Mouse (Mus musculus) embryonic facial prominence, embryonic 14.5 days (tissue): ENCODE measurements around the gene Atxn1. TPM values are rescaled to one million over a fixed set of nuclear protein-coding genes. Genes with fewer than 3 reads are reported as not detected.

Source experiments
- ATAC-seq: fragments of 200-750 bp; cut with Nextera tagmentation; 2 replicates; pipeline ENCODE4 v1.8.0; 2017; ENCODE audit warnings: low read depth, moderate number of reproducible peaks, moderate TSS enrichment
- DNase-seq: peaks from one replicate; pipeline ENCODE4 v3.0.0-alpha.2; 2015; ENCODE audit warnings: low spot score
- H3K27ac ChIP-seq: fragments of 300-500 bp; sonication (generic); replicated peaks from 2 replicates; pipeline ENCODE4 v1.5.1; 2014; ENCODE audit warnings: low read depth, mild to moderate bottlenecking, low read length, moderate library complexity
- H3K27me3 ChIP-seq: fragments of 300-500 bp; sonication (generic); replicated peaks from 2 replicates; pipeline ENCODE4 v1.6.1; 2014; ENCODE audit warnings: low read length; ENCODE audit not compliant: control insufficient read depth, insufficient read depth
- H3K36me3 ChIP-seq: fragments of 300-500 bp; sonication (generic); 2 replicates; pipeline ENCODE4 v1.6.1; 2014; ENCODE audit warnings: low read length, mixed read lengths; ENCODE audit not compliant: control insufficient read depth, insufficient read depth
- H3K4me1 ChIP-seq: fragments of 300-500 bp; sonication (generic); 2 replicates; pipeline ENCODE4 v1.6.1; 2014; ENCODE audit warnings: antibody characterized with exemption, low read length; ENCODE audit not compliant: control insufficient read depth, insufficient read depth
- H3K4me2 ChIP-seq: fragments of 300-500 bp; sonication (generic); 2 replicates; pipeline ENCODE4 v1.6.1; 2014; ENCODE audit warnings: low read depth, mild to moderate bottlenecking, low read length, moderate library complexity, mixed read lengths
- H3K4me3 ChIP-seq: fragments of 300-500 bp; sonication (generic); 2 replicates; pipeline ENCODE4 v1.5.1; 2014; ENCODE audit warnings: low read depth, mild to moderate bottlenecking, low read length
- H3K9ac ChIP-seq: fragments of 300-500 bp; sonication (generic); 2 replicates; pipeline ENCODE4 v1.6.1; 2014; ENCODE audit warnings: low read depth, mild to moderate bottlenecking, low read length, moderate library complexity, mixed read lengths
- H3K9me3 ChIP-seq: fragments of 300-500 bp; sonication (generic); 2 replicates; pipeline ENCODE4 v1.6.1; 2016; ENCODE audit warnings: low read length; ENCODE audit not compliant: control insufficient read depth
- WGBS: fragments of 180-500 bp; shearing (Covaris S2); extraction: QIAGEN DNeasy Blood & Tissue Kit; methylation state at CpG from one replicate; pipeline ENCODE4 v1.1.7; 2014; 5-methylcytosine and 5-hydroxymethylcytosine counted together
- polyA plus RNA-seq: library from polyadenylated mRNA; unstranded; fragments of >200 nt; fragmentation: Nextera tagmentation; extraction: Ambion mirVana; gene quantifications from 2 replicates; pipeline ENCODE4 v1.2.1, GENCODE M21; 2014

Gene Atxn1
- polyA plus RNA-seq, 1 experiment from 2014 or later = 3.6 TPM

- no peak overlapping the region for H3K4me2 ChIP-seq
- ATAC-seq = no peak
- WGBS = 51% methylated on average over 10 of the region's 10 CpGs
These were observed 58.2 kb downstream of the Atxn1 start for GRCm38 (mm10) chr13:45906438-45907166.

DNA sequence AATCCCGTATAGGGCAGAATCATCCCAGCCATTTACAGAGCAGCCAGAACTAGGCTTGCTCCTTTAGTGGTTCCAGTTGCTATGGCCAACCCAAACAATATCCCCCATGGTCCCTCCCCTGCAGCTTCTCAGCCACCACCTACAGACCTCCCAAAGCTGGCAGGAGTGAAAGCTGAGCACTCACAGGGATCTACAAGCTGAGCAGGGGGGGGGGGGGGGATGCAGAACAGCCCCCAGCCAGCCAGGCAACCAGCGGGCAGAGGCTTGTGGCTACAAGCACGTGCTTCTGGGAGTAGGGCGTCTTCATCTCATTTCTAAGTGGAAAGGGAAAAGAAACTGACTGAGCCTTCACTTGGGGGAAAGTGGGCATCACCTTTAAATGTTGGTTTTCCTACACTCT, 59.9 kb downstream of the Atxn1 start:
- no peaks in the 10 kb centered on the region for H3K27me3 ChIP-seq
- H3K4me2 ChIP-seq = no peak overlapping the region
- H3K36me3 ChIP-seq = no peaks in the 10 kb centered on the region
- H3K9ac ChIP-seq = no peak overlapping the region
- DNase-seq = peak; percentile 61
- peaks cover 23% of the 10 kb centered on the region for H3K4me1 ChIP-seq
- WGBS = 41% methylated on average over 4 of the region's 4 CpGs
- H3K27ac ChIP-seq = no peak overlapping the region
- no peak overlapping the region for H3K4me3 ChIP-seq
- H3K9me3 ChIP-seq = no peaks in the 10 kb centered on the region
- peak; percentile 71; the same call in 1 of the 2 replicates for ATAC-seq

More at GRCm38 (mm10) chr13:45906438-45907166, 58.2 kb downstream of the Atxn1 start:
- DNase-seq = no peak
- Histone ChIP-seq H3K9me3 (no peaks in the 10 kb centered on the region), H3K36me3 (no peaks in the 10 kb centered on the region), H3K4me1 (peaks cover 23% of the 10 kb centered on the region), H3K9ac (no peak overlapping the region), H3K27me3 (no peaks in the 10 kb centered on the region), H3K27ac (no peak overlapping the region), H3K4me3 (no peak overlapping the region)

DNA sequence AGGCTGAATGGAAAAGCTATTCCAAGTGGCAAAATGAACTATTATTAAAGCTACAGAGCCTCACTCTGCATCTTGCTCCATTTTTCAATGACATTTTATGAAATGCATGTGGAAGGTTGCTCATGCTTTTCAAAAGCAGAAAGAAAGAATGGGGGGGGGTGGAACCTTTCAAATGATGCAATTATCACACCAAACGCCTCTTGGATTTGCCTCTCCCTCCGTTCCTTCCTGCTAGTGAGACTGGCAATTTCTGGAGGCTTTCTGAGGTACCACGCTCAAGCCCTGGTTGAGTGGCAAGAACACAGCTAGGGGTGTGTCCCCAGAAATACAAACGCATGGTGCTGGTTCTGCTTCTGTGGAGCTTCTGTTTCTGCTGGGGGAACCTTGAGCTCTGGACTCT, 60.4 kb downstream of the Atxn1 start:
- no peak for ATAC-seq
- H3K4me3 ChIP-seq = no peak overlapping the region
- H3K36me3 ChIP-seq = no peaks in the 10 kb centered on the region
- WGBS = 68% methylated on average over 4 of the region's 4 CpGs
- no peak overlapping the region for H3K4me2 ChIP-seq
- H3K9ac ChIP-seq = no peak overlapping the region
- no peaks in the 10 kb centered on the region for H3K27me3 ChIP-seq
- H3K27ac ChIP-seq = no peak overlapping the region
- H3K9me3 ChIP-seq = no peaks in the 10 kb centered on the region
- no peak for DNase-seq
- peaks cover 23% of the 10 kb centered on the region for H3K4me1 ChIP-seq

GRCm38 (mm10) chr13:45903519-45904274, 61.1 kb downstream of the Atxn1 start:
- Histone ChIP-seq H3K27me3 (no peaks in the 10 kb centered on the region), H3K9me3 (no peaks in the 10 kb centered on the region)

DNA sequence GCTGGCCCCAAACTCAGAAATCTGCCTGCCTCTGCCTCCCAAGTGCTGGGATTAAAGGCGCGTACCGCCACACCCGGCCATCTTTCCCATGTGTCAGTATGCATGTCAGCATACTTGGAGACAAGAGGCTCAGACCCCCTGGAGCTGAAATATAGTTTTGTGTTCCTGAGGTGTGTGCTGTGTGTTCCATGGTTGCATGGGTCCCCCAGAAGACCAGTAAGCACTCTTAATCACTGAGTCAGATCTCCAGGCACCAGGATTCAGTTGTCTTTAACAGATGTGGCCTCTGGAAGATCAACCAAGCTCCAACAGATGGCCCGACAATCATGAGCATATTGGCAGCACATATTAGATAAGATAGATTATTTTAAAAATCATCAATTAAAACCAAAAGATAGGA, 62.4 kb downstream of the Atxn1 start:
- Histone ChIP-seq H3K36me3 (no peaks in the 10 kb centered on the region), H3K9me3 (no peaks in the 10 kb centered on the region), H3K4me1 (peaks cover 28% of the 10 kb centered on the region), H3K4me2 (no peak overlapping the region), H3K27ac (no peak overlapping the region), H3K9ac (no peak overlapping the region), H3K4me3 (no peak overlapping the region), H3K27me3 (no peaks in the 10 kb centered on the region)
- 96% methylated on average over 5 of the region's 5 CpGs for WGBS
- no peak for DNase-seq
- no peak for ATAC-seq

More at GRCm38 (mm10) chr13:45903519-45904274, 61.1 kb downstream of the Atxn1 start:
- Histone ChIP-seq H3K4me2 (no peak overlapping the region), H3K9ac (no peak overlapping the region), H3K27ac (no peak overlapping the region), H3K4me1 (peaks cover 23% of the 10 kb centered on the region), H3K4me3 (no peak overlapping the region), H3K36me3 (no peaks in the 10 kb centered on the region)
- 78% methylated on average over 12 of the region's 12 CpGs for WGBS
- no peak for DNase-seq
- ATAC-seq = no peak

DNA sequence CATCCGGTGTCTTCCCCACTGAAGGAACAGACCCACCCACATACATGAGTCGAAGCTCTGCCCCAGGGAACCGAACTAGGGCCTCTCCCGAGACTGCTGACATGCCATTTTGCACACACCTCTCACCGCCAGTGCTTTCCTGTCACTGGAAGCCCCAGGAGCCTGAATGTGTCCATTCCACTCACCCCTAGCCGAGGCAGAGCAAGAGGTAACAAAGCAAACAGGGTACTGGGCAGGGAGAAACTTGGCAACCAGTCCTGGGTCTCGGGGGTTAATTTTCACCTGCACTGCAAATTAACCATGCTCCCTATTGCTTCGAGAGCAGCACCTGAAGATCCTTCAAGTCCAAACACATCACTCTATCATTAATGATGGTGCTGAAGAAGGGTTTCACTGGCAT, 64.0 kb downstream of the Atxn1 start:
- DNase-seq (no peak), ATAC-seq (no peak)
- no peak overlapping the region for H3K9ac ChIP-seq
- H3K4me3 ChIP-seq = no peak overlapping the region
- peaks cover 24% of the 10 kb centered on the region for H3K4me1 ChIP-seq
- H3K36me3 ChIP-seq = no peaks in the 10 kb centered on the region
- no peak overlapping the region for H3K27ac ChIP-seq
- H3K27me3 ChIP-seq = no peaks in the 10 kb centered on the region
- H3K4me2 ChIP-seq = no peak overlapping the region
- WGBS = 70% methylated on average over 8 of the region's 8 CpGs
- no peaks in the 10 kb centered on the region for H3K9me3 ChIP-seq

DNA sequence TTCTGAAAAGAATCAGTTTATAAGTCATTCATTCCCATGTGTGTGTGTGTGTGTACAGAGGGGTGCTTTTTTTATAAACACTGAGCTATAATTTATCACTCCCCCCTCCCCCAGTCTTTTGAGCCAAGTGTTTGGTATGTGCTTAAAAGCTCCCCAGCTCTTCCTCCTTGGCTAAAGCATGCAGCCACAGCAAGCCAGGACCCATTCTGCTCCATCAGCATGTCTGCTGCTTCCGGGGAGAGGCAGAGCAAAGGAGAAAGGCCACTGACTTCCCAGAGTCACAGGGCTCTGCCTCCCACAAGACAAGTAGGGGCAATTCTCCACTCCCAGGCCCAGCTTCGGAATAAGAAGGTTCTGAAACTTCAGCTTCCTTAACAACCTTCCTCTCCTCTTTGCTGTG, 67.2 kb downstream of the Atxn1 start:
- no peak overlapping the region for H3K4me2 ChIP-seq
- ATAC-seq = no peak
- no peaks in the 10 kb centered on the region for H3K36me3 ChIP-seq
- H3K4me1 ChIP-seq = peaks cover 10% of the 10 kb centered on the region
- WGBS = 44% methylated on average over 2 of the region's 2 CpGs
- H3K4me3 ChIP-seq = no peak overlapping the region
- no peaks in the 10 kb centered on the region for H3K27me3 ChIP-seq
- no peak overlapping the region for H3K27ac ChIP-seq
- H3K9me3 ChIP-seq = no peaks in the 10 kb centered on the region
- no peak overlapping the region for H3K9ac ChIP-seq
- DNase-seq = no peak

GRCm38 (mm10) chr13:45894760-45895159, 70.0 kb downstream of the Atxn1 start:
- H3K9ac ChIP-seq = no peak overlapping the region
- H3K4me1 ChIP-seq = peaks cover 10% of the 10 kb centered on the region
- no peak overlapping the region for H3K4me3 ChIP-seq
- H3K27ac ChIP-seq = no peak overlapping the region
- DNase-seq (no peak), ATAC-seq (no peak)
- WGBS = 43% methylated on average over 10 of the region's 10 CpGs
- no peaks in the 10 kb centered on the region for H3K27me3 ChIP-seq
- H3K9me3 ChIP-seq = no peaks in the 10 kb centered on the region
- H3K36me3 ChIP-seq = no peaks in the 10 kb centered on the region
- H3K4me2 ChIP-seq = no peak overlapping the region
